Mouse (Mus musculus): ENCODE results near the gene Lztfl1. TPM values are rescaled to one million over a fixed set of nuclear protein-coding genes. Genes with fewer than 3 reads are reported as not detected.
"Not testable (repeated sequence)": the region's sequence is repeated elsewhere in the genome, so short reads cannot be mapped to it uniquely, and the experiment has no call there.

The Lztfl1 gene
- 10 to 100 TPM; 65.1 to 65.5 TPM for total RNA-seq (2021)

GRCm38 (mm10) chr9:123717186-123718008, at the start of gene Lztfl1:
TSS of gene Lztfl1 (minus strand) at chr9:123717697.
- DNase-seq, result peak; percentile 91 to 94

- no peak for DNase-seq
These were observed 49.5 kb upstream of the Lztfl1 start for GRCm38 (mm10) chr9:123766996-123767395.

GRCm38 (mm10) chr9:123763771-123764170, 46.3 kb upstream of the Lztfl1 start:
- no peak for DNase-seq

- DNase-seq, result no peak
These were observed 45.4 kb upstream of the Lztfl1 start for GRCm38 (mm10) chr9:123762886-123763285.

- DNase-seq, result no peak
These were observed 43.3 kb upstream of the Lztfl1 start for GRCm38 (mm10) chr9:123760806-123761205.

- DNase-seq, result no peak
These were observed 41.1 kb upstream of the Lztfl1 start for GRCm38 (mm10) chr9:123758645-123759044.

GRCm38 (mm10) chr9:123758156-123758555, 40.7 kb upstream of the Lztfl1 start:
- no peak for DNase-seq

GRCm38 (mm10) chr9:123757326-123757725, 39.8 kb upstream of the Lztfl1 start:
- no peak for DNase-seq

- DNase-seq, result no peak
These were observed 39.3 kb upstream of the Lztfl1 start for GRCm38 (mm10) chr9:123756752-123757151.

- DNase-seq, result no peak
These were observed 36.8 kb upstream of the Lztfl1 start for GRCm38 (mm10) chr9:123754333-123754732.

- DNase-seq, result not testable (repeated sequence)
These were observed 32.2 kb upstream of the Lztfl1 start for GRCm38 (mm10) chr9:123749687-123750086.

- DNase-seq, result no peak
These were observed 23.3 kb upstream of the Lztfl1 start for GRCm38 (mm10) chr9:123740799-123741198.

GRCm38 (mm10) chr9:123734133-123734532, 16.6 kb upstream of the Lztfl1 start:
- no peak for DNase-seq

GRCm38 (mm10) chr9:123731271-123731670, 13.8 kb upstream of the Lztfl1 start:
- no peak for DNase-seq

- no peak for DNase-seq
These were observed 5.4 kb upstream of the Lztfl1 start for GRCm38 (mm10) chr9:123722737-123723493.

- DNase-seq, result no peak
These were observed 1.2 kb downstream of the Lztfl1 start for GRCm38 (mm10) chr9:123716301-123716700.

- DNase-seq, result no peak
These were observed 4.4 kb downstream of the Lztfl1 start for GRCm38 (mm10) chr9:123713111-123713510.

- no peak for DNase-seq
These were observed 8.3 kb downstream of the Lztfl1 start for GRCm38 (mm10) chr9:123709226-123709625.

- DNase-seq, result no peak
These were observed 15.7 kb downstream of the Lztfl1 start for GRCm38 (mm10) chr9:123701822-123702221.

GRCm38 (mm10) chr9:123695634-123696302, 21.7 kb downstream of the Lztfl1 start:
- no peak for DNase-seq

- DNase-seq, result no peak
These were observed 29.3 kb downstream of the Lztfl1 start for GRCm38 (mm10) chr9:123688227-123688626.

GRCm38 (mm10) chr9:123686206-123686605, 31.3 kb downstream of the Lztfl1 start:
- DNase-seq, result no peak

- DNase-seq, result no peak
These were observed 33.8 kb downstream of the Lztfl1 start for GRCm38 (mm10) chr9:123683704-123684103.

Measured in layer of hippocampus, postnatal 36 days (tissue).